Mouse (Mus musculus) liver, embryonic 14.5 days (tissue): ENCODE data around the gene Lypd5. TPM values are rescaled to one million over a fixed set of nuclear protein-coding genes. Genes with fewer than 3 reads are reported as not detected.
A peak's percentile ranks its signal among the peaks of the same experiment; 100 is the strongest.

ENCODE experiments used
- ATAC-seq: fragments of 200-750 bp; cut with Nextera tagmentation; 2 replicates; pipeline ENCODE4 v1.8.0; 2017; ENCODE audit warnings: moderate number of reproducible peaks, mild to moderate bottlenecking, moderate library complexity; ENCODE audit not compliant: insufficient read depth
- DNase-seq, 3 experiments: peaks; one replicate each; pipeline ENCODE4 v3.0.0-alpha.2; 2012 to 2013; ENCODE audit warnings: low read depth in 3 of 3, low spot score in 3 of 3
- H3K27ac ChIP-seq: fragments of 300-500 bp; sonication (generic); 2 replicates; pipeline ENCODE4 v1.5.1; 2014; ENCODE audit warnings: moderate library complexity, mild to moderate bottlenecking, control low read depth, inconsistent platforms
- H3K27me3 ChIP-seq: fragments of 300-500 bp; sonication (generic); 2 replicates; pipeline ENCODE4 v1.6.1; 2014; ENCODE audit warnings: mild to moderate bottlenecking, low read length, moderate library complexity; ENCODE audit not compliant: control insufficient read depth, insufficient read depth
- H3K36me3 ChIP-seq: fragments of 300-500 bp; sonication (generic); replicated peaks from 2 replicates; pipeline ENCODE4 v1.6.1; 2014; ENCODE audit warnings: low read depth; ENCODE audit not compliant: control insufficient read depth, insufficient read depth
- H3K4me1 ChIP-seq, 2 experiments: fragments of 200-500 bp in 1 of 2; fragments of 300-500 bp in 1 of 2; sonication (generic) in 1 of 2; replicated peaks; 2 replicates each; pipeline ENCODE4 v1.6.1; 2012 to 2014; ENCODE audit warnings: antibody characterized with exemption in 1 of 2, inconsistent platforms in 1 of 2, low read length in 1 of 2; ENCODE audit not compliant: control insufficient read depth in 2 of 2, insufficient read depth in 2 of 2
- H3K4me2 ChIP-seq: fragments of 300-500 bp; sonication (generic); 2 replicates; pipeline ENCODE4 v1.6.1; 2014; ENCODE audit warnings: low read depth, mild to moderate bottlenecking, control low read depth, moderate library complexity
- H3K4me3 ChIP-seq, 2 experiments: fragments of 200-500 bp in 1 of 2; fragments of 300-500 bp in 1 of 2; sonication (generic) in 1 of 2; 2 replicates each; pipeline ENCODE4 v1.5.1; 2012 to 2014; ENCODE audit warnings: low read depth in 2 of 2, low read length in 2 of 2, mild to moderate bottlenecking in 2 of 2, control low read depth in 1 of 2, inconsistent platforms in 1 of 2, moderate library complexity in 1 of 2; ENCODE audit not compliant: insufficient read depth in 1 of 2
- H3K9ac ChIP-seq: fragments of 300-500 bp; sonication (generic); replicated peaks from 2 replicates; pipeline ENCODE4 v1.6.1; 2014; ENCODE audit warnings: mild to moderate bottlenecking, control low read depth, moderate library complexity
- H3K9me3 ChIP-seq: fragments of 300-500 bp; sonication (generic); 2 replicates; pipeline ENCODE4 v1.6.1; 2016; ENCODE audit warnings: low read length, mixed read lengths; ENCODE audit not compliant: control insufficient read depth
- CTCF ChIP-seq: IDR thresholded peaks from 2 replicates; pipeline ENCODE4 v1.5.1; 2016; ENCODE audit warnings: antibody characterized with exemption, low read depth, control low read depth
- EP300 ChIP-seq: IDR thresholded peaks from 2 replicates; pipeline ENCODE4 v1.6.1; 2016; ENCODE audit warnings: antibody characterized with exemption, low read depth
- WGBS: fragments of 180-500 bp; shearing (Covaris S2); extraction: QIAGEN DNeasy Blood & Tissue Kit; methylation state at CpG from one replicate; pipeline ENCODE4 v1.1.7; 2014; ENCODE audit not compliant: insufficient replicate concordance; 5-methylcytosine and 5-hydroxymethylcytosine counted together
- polyA plus RNA-seq, 2 experiments: library from polyadenylated mRNA; depleted of rRNA in 1 of 2; stranded (reverse) in 1 of 2; unstranded in 1 of 2; fragments of >200 nt; fragmentation: Nextera tagmentation in 1 of 2; extraction: Ambion mirVana in 1 of 2; gene quantifications; 2 replicates each; pipeline versions ENCODE4 v1.2.1 to v1.2.3; 2012 to 2014

Lypd5 gene
- polyA plus RNA-seq, 2 experiments, result not detected

DNA sequence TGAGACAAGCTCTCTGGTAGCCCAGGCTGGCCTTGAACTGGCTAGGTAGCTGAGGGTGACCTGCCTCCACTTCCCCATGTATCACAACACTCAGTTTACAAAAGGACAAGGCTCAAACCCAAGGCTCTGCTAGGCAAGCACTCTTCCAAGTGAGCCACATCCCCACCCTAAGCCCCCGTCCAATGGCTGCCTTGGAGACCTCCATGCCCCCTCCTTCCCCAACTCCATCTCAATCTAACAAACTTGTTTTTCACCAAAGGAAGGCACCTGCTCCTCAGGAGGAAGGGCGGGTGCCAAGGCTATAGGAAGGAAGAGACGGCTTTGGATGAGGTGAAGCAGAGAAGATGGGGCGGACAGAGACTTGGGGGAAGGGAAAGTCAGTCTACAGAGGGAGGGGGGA is 23.8 kb downstream of the Lypd5 start:
- no peak for TF ChIP-seq EP300
- peak overlapping the region; percentile 77 to 88 for H3K4me3 ChIP-seq
- H3K27ac ChIP-seq, result peak overlapping the region; percentile 100
- H3K4me1 ChIP-seq, result peaks cover 53 to 58% of the 10 kb centered on the region in 2 experiments
- no peaks in the 10 kb centered on the region for H3K27me3 ChIP-seq
- H3K9me3 ChIP-seq, result no peaks in the 10 kb centered on the region
- DNase-seq, result no peak
- H3K4me2 ChIP-seq, result peak overlapping the region; percentile 100
- 20% methylated on average over 4 of the region's 4 CpGs for WGBS
- peak overlapping the region; percentile 100 for H3K9ac ChIP-seq
- no peak for ATAC-seq
- H3K36me3 ChIP-seq, result peaks cover 50% of the 10 kb centered on the region

DNA sequence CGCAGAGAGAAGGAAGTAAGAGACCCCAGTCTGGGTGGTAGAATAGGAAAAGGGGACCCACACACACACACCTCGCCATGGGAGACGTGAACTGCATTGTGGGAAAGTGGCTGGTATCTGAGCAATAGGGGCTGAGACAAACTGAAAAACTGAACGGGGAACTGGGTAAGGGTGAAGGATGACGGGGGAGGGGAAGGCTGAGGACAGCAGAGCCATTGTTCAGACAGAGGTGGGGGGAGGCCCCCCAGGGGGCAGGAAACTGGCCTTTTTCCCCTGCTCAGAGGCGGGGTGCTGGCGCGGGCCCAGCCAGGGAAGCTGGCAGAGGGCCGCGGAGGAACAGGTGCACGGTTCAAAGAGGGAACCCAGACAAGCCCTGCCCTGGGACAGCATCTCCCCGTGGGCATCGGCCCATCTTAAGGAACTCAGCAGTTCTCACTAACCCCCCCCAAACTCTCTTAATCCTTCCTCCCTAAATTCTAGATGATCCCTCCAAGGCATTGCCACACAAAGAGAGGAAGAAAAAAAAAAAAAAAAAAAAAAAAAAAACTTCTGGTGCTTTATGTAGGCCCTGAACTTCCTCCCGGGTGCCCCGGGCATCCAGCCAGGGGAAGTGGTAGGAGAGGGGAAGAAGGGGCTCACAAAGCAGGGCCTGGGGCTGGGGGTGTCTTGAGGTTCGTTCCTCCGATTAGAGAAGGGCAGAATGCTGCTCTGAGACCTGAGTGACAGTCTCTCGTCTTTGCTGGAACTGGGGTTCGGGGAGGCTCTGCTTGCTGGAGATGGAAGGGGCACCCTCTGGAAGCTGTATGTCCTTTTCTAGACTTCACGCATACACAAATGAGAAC is 24.8 kb downstream of the Lypd5 start:
- no peak for DNase-seq
- peak overlapping the region; percentile 100 for H3K9ac ChIP-seq
- TF ChIP-seq CTCF, result no peak
- TF ChIP-seq EP300, result no peak
- peaks cover 60% of the 10 kb centered on the region for H3K36me3 ChIP-seq
- H3K4me2 ChIP-seq, result peak overlapping the region; percentile 100
- H3K4me1 ChIP-seq, result peaks cover 52 to 58% of the 10 kb centered on the region in 2 experiments
- ATAC-seq, result no peak
- H3K4me3 ChIP-seq, result peak overlapping the region; percentile 77 to 88
- H3K9me3 ChIP-seq, result no peaks in the 10 kb centered on the region
- no peaks in the 10 kb centered on the region for H3K27me3 ChIP-seq
- WGBS, result 14% methylated on average over 20 of the region's 20 CpGs
- H3K27ac ChIP-seq, result peak overlapping the region; percentile 100

GRCm38 (mm10) chr7:24376456-24376855 is 27.5 kb downstream of the Lypd5 start:
- Histone ChIP-seq H3K36me3 (peaks cover 87% of the 10 kb centered on the region), H3K4me1 (peaks cover 54 to 70% of the 10 kb centered on the region in 2 experiments), H3K4me2 (peak overlapping the region; percentile 100), H3K27me3 (no peaks in the 10 kb centered on the region), H3K9me3 (no peaks in the 10 kb centered on the region), H3K4me3 (peak overlapping the region; percentile 25 to 66), H3K27ac (peak overlapping the region; percentile 100), H3K9ac (peak overlapping the region; percentile 80)
- TF ChIP-seq EP300, result no peak
- no peak for TF ChIP-seq CTCF
- ATAC-seq (peak; percentile 0; the same call in 1 of the 2 replicates), DNase-seq (no peak)
- 52% methylated on average over 8 of the region's 8 CpGs for WGBS

GRCm38 (mm10) chr7:24377091-24377865 is 28.3 kb downstream of the Lypd5 start:
- peak overlapping the region; percentile 28 to 66 for H3K4me3 ChIP-seq
- peak overlapping the region; percentile 100 for H3K27ac ChIP-seq
- WGBS, result 9% methylated on average over 49 of the region's 49 CpGs
- TF ChIP-seq CTCF (peak; percentile 91), EP300 (peak; percentile 99)
- no peaks in the 10 kb centered on the region for H3K9me3 ChIP-seq
- ATAC-seq, result peak; percentile 96
- peaks cover 60 to 77% of the 10 kb centered on the region in 2 experiments for H3K4me1 ChIP-seq
- peaks cover 91% of the 10 kb centered on the region for H3K36me3 ChIP-seq
- no peaks in the 10 kb centered on the region for H3K27me3 ChIP-seq
- peak overlapping the region; percentile 100 for H3K4me2 ChIP-seq
- DNase-seq, result peak; percentile 96 to 97 (median 96)
- peak overlapping the region; percentile 95 for H3K9ac ChIP-seq
